Mouse (Mus musculus): Measurements from ENCODE around the gene Pdgfb. TPM values are rescaled to one million over a fixed set of nuclear protein-coding genes. Genes with fewer than 3 reads are reported as not detected.

The Pdgfb gene
- polyA plus RNA-seq, 1 experiment from 2014 or later, result 3.1 TPM

DNA sequence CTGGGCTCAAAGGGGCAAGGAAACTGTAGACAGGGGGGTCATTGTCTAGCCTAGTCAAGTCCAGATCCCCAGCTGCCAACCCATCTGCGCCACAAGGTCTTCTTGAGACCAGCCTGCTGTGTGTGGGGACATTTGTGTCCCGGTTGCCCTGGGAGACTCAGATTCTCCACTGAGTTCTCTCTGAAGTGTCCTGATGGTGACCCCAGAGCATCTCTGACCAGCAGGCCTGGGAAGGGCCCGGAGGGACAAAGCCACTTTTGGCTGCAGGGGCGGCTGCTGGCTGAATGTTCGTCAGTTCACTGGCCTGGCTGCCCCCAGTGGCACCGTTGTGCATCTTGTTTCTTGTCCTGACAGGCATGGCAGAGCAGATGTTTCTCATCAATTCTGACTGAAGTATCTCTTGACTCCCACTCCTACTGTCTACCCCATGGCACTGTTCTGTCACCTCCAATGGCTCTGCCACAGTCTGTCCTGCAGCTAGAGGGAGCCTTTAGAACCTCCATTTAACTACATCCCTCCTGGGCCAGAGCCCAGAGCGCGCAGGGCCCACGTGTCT, 53.3 kb downstream of the Pdgfb start:
- ATAC-seq (ENCODE audit: low FRiP score, low TSS enrichment) (peak; percentile 61), DNase-seq (ENCODE audit: low spot score) (no peak)
- no peak overlapping the region for H3K4me2 ChIP-seq (replicated peaks; ENCODE audit: low read depth)
- no peaks in the 10 kb centered on the region for H3K36me3 ChIP-seq (ENCODE audit: control insufficient read depth, insufficient read depth, low read length)
- WGBS, result 59% methylated on average over 9 of the region's 9 CpGs
- no peak overlapping the region for H3K27ac ChIP-seq (replicated peaks)
- H3K27me3 ChIP-seq (ENCODE audit: control insufficient read depth, insufficient read depth, low read length), result no peaks in the 10 kb centered on the region
- TF ChIP-seq EP300 (optimal IDR thresholded peaks at IDR 0.05) (no peak), CTCF (IDR thresholded peaks at IDR 0.05; ENCODE audit: low read depth) (peak; percentile 51)
- no peaks in the 10 kb centered on the region for H3K9me3 ChIP-seq (ENCODE audit: control insufficient read depth, low read length)
- H3K4me1 ChIP-seq (replicated peaks; ENCODE audit: control insufficient read depth, insufficient read depth), result no peaks in the 10 kb centered on the region
- no peak overlapping the region for H3K4me3 ChIP-seq (ENCODE audit: low read depth, low read length)
- H3K9ac ChIP-seq (ENCODE audit: low read length), result no peak overlapping the region

DNA sequence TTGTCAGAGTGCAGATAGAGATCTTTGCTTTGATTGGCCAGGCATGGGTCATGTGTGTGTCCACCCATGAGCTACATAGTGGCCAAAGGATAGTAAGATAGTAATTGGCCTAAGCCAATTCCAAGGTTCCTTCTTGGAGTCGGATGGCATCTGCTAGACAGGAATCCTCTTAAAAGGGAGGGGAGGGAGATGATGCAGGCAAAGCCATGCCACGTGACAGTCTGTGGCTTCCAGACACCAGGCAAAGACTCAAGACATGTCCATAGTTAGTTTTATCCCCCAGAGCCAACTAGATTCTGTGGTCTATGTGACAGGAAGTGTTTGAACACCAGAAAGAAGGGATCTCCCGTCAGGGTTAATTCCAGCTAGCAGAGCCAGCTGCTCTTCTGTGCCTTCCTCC, 56.4 kb downstream of the Pdgfb start:
- H3K9ac ChIP-seq (ENCODE audit: low read length), result no peak overlapping the region
- DNase-seq (ENCODE audit: low spot score), result no peak
- WGBS, result 58% methylated on average over 3 of the region's 3 CpGs

DNA sequence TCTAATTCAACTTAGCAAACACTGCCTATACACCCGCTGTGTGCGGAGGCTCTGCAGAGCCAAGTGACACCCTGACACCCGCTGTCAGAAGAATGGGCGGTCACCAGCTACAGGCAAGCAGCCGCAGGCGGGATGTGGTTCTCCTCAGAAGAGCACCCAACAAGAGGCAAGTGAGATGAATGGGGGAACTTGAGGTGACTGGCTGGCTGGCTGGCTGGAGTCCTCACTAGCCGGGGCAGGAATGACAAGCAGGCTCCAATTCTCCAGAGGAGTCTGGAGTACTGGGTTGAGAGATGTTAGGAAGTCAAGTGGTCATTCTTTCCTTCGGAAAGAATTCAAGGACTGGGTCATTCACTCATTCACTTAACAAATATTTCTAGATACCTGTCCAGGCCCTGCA, 58.2 kb downstream of the Pdgfb start:
- H3K9me3 ChIP-seq (ENCODE audit: control insufficient read depth, low read length), result no peaks in the 10 kb centered on the region
- H3K4me3 ChIP-seq (ENCODE audit: low read depth, low read length), result no peak overlapping the region
- H3K9ac ChIP-seq (ENCODE audit: low read length), result no peak overlapping the region
- H3K4me1 ChIP-seq (replicated peaks; ENCODE audit: control insufficient read depth, insufficient read depth), result no peaks in the 10 kb centered on the region
- TF ChIP-seq EP300 (optimal IDR thresholded peaks at IDR 0.05) (no peak), CTCF (IDR thresholded peaks at IDR 0.05; ENCODE audit: low read depth) (no peak)
- no peak overlapping the region for H3K4me2 ChIP-seq (replicated peaks; ENCODE audit: low read depth)
- no peaks in the 10 kb centered on the region for H3K27me3 ChIP-seq (ENCODE audit: control insufficient read depth, insufficient read depth, low read length)
- 56% methylated on average over 8 of the region's 8 CpGs for WGBS
- ATAC-seq (ENCODE audit: low FRiP score, low TSS enrichment) (no peak), DNase-seq (ENCODE audit: low spot score) (no peak)
- H3K36me3 ChIP-seq (ENCODE audit: control insufficient read depth, insufficient read depth, low read length), result no peaks in the 10 kb centered on the region
- no peak overlapping the region for H3K27ac ChIP-seq (replicated peaks)

More for the DNA sequence above, 56.4 kb downstream of the Pdgfb start:
- no peaks in the 10 kb centered on the region for H3K4me1 ChIP-seq (replicated peaks; ENCODE audit: control insufficient read depth, insufficient read depth)
- no peak overlapping the region for H3K4me2 ChIP-seq (replicated peaks; ENCODE audit: low read depth)
- H3K27me3 ChIP-seq (ENCODE audit: control insufficient read depth, insufficient read depth, low read length), result no peaks in the 10 kb centered on the region
- TF ChIP-seq CTCF (IDR thresholded peaks at IDR 0.05; ENCODE audit: low read depth), result no peak
- TF ChIP-seq EP300 (optimal IDR thresholded peaks at IDR 0.05), result no peak
- no peaks in the 10 kb centered on the region for H3K9me3 ChIP-seq (ENCODE audit: control insufficient read depth, low read length)
- no peak overlapping the region for H3K4me3 ChIP-seq (ENCODE audit: low read depth, low read length)
- H3K36me3 ChIP-seq (ENCODE audit: control insufficient read depth, insufficient read depth, low read length), result no peaks in the 10 kb centered on the region
- no peak overlapping the region for H3K27ac ChIP-seq (replicated peaks)
- ATAC-seq (ENCODE audit: low FRiP score, low TSS enrichment), result no peak

DNA sequence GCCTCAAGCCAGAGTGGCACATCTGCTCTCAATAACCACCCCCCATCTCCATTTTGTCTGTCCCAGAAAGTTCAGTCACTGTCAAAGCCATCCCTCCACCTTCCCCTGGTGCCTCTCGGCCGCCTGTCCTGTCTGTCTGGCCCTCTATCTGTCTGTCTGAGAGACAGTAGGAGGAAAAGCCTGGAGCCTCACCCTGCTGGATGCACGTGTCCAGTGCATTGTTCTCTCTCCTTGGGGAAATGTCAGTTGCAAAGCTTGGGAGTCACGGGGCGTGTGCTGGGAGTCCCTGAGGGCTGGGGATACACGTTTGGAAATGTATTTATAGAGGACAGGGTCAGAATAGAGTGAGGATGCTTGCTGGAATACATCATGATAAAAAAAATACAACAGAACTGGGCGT, 61.3 kb downstream of the Pdgfb start:
- no peak overlapping the region for H3K27ac ChIP-seq (replicated peaks)

DNA sequence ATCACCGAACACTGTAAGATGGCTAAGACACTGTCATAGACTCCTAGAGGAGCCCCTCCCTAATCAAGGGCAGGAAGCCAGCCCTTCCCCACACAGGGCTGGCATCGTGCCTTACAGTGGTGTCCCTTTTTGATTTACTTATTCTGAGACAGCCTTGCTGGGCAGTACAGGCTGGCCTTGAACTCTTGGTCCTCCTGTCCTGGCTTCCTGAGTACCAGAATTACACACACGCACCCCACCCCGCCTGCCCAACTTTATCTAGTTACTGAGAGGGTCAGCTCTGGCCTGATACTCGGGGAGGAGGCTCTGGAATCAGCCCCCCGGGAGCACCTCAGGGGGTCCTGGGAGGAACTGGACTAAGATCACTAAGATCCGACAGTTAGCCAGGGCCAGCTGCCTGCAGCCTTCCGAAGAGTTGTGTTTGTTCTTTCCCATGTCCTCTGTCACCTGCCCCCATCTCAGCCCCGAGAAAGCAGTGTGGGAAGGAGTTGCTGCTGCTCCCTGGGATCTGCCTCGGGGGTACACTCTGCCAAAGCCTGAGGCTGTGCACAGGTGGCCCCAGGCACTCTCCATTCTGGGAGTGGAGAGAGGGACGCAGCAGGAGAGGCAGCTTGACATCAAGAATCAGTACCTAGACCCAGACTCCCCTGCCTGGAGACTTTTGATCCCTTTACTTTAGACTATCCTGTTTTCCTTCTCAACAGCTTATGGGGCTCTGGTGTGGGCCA, 62.1 kb downstream of the Pdgfb start:
- DNase-seq (ENCODE audit: low spot score) (no peak), ATAC-seq (ENCODE audit: low FRiP score, low TSS enrichment) (no peak)
- Histone ChIP-seq H3K36me3 (ENCODE audit: control insufficient read depth, insufficient read depth, low read length) (no peaks in the 10 kb centered on the region), H3K27ac (replicated peaks) (peak overlapping the region; percentile 30; the same call in 1 of the 2 replicates), H3K9me3 (ENCODE audit: control insufficient read depth, low read length) (no peaks in the 10 kb centered on the region), H3K4me3 (ENCODE audit: low read depth, low read length) (no peak overlapping the region), H3K27me3 (ENCODE audit: control insufficient read depth, insufficient read depth, low read length) (no peaks in the 10 kb centered on the region), H3K4me2 (replicated peaks; ENCODE audit: low read depth) (no peak overlapping the region), H3K9ac (ENCODE audit: low read length) (no peak overlapping the region), H3K4me1 (replicated peaks; ENCODE audit: control insufficient read depth, insufficient read depth) (peaks cover 3% of the 10 kb centered on the region; the same call in 1 of the 2 replicates)
- TF ChIP-seq CTCF (IDR thresholded peaks at IDR 0.05; ENCODE audit: low read depth) (no peak), EP300 (optimal IDR thresholded peaks at IDR 0.05) (no peak)
- WGBS, result 42% methylated on average over 11 of the region's 11 CpGs

More for the DNA sequence above, 61.3 kb downstream of the Pdgfb start:
- ATAC-seq (ENCODE audit: low FRiP score, low TSS enrichment) (no peak), DNase-seq (ENCODE audit: low spot score) (no peak)
- H3K4me1 ChIP-seq (replicated peaks; ENCODE audit: control insufficient read depth, insufficient read depth), result peaks cover 3% of the 10 kb centered on the region; the same call in 1 of the 2 replicates
- no peak overlapping the region for H3K9ac ChIP-seq (ENCODE audit: low read length)
- no peaks in the 10 kb centered on the region for H3K36me3 ChIP-seq (ENCODE audit: control insufficient read depth, insufficient read depth, low read length)
- TF ChIP-seq CTCF (IDR thresholded peaks at IDR 0.05; ENCODE audit: low read depth), result no peak
- no peak for TF ChIP-seq EP300 (optimal IDR thresholded peaks at IDR 0.05)
- no peaks in the 10 kb centered on the region for H3K27me3 ChIP-seq (ENCODE audit: control insufficient read depth, insufficient read depth, low read length)
- no peaks in the 10 kb centered on the region for H3K9me3 ChIP-seq (ENCODE audit: control insufficient read depth, low read length)
- 59% methylated on average over 7 of the region's 7 CpGs for WGBS
- no peak overlapping the region for H3K4me2 ChIP-seq (replicated peaks; ENCODE audit: low read depth)
- H3K4me3 ChIP-seq (ENCODE audit: low read depth, low read length), result no peak overlapping the region
